8 mouse cellular contexts compared by ENCODE assay signal in genomic region chr10:59324311-59325165, GRCm38 (mm10). TPM values are rescaled to one million over a fixed set of nuclear protein-coding genes. Genes with fewer than 3 reads are reported as not detected.
DNase-seq lines count a peak whose midpoint lies in the region; ATAC-seq lines count a peak whose summit lies in the region.

No protein-coding gene starts in this region.

- peak overlapping the region; percentile 92 for H3K4me3 ChIP-seq in erythroblast, embryonic 14.5 days (replicated peaks)
- peak overlapping the region; percentile 70 for H3K4me3 ChIP-seq in midbrain, embryonic 15.5 days

- peak; percentile 49 for DNase-seq in adipocyte (ENCODE audit: low spot score)
- peak; percentile 22 for DNase-seq in gastrocnemius, postnatal 14 days
- peak; percentile 44 to 52 for DNase-seq in kidney, postnatal 36 days
- DNase-seq in urinary bladder, postnatal 4 days (ENCODE audit: low spot score in 2 of 2): no peak

- no peaks in the 10 kb centered on the region for H3K9me3 ChIP-seq in erythroblast, embryonic 14.5 days (ENCODE audit: control insufficient read depth, low read length)
- H3K9me3 ChIP-seq in midbrain, embryonic 15.5 days: no peaks in the 10 kb centered on the region

- H3K4me2 ChIP-seq in midbrain, embryonic 15.5 days: peak overlapping the region; percentile 74

- WGBS in midbrain, embryonic 15.5 days: 14% methylated on average over 15 of the region's 15 CpGs

- H3K4me1 ChIP-seq in erythroblast, embryonic 14.5 days (ENCODE audit: control insufficient read depth): peaks cover 36% of the 10 kb centered on the region
- H3K4me1 ChIP-seq in midbrain, embryonic 15.5 days: peaks cover 23% of the 10 kb centered on the region

- peak overlapping the region; percentile 82 for H3K9ac ChIP-seq in midbrain, embryonic 15.5 days

- intact Hi-C loops in gastrocnemius, postnatal 14 days (cut with DNase I; ENCODE audit: low total_unique reads): no loop called here

- H3K27me3 ChIP-seq in erythroblast, embryonic 14.5 days (ENCODE audit: control insufficient read depth): no peaks in the 10 kb centered on the region
- no peaks in the 10 kb centered on the region for H3K27me3 ChIP-seq in midbrain, embryonic 15.5 days (replicated peaks)

- ATAC-seq in erythroblast, adult 5-6 weeks (replicated peaks; ENCODE audit: low FRiP score, poor library complexity, severe bottlenecking): no peak
- ATAC-seq in midbrain, embryonic 15.5 days (replicated peaks): no peak
- no peak for ATAC-seq in monocyte, adult 5-6 weeks (replicated peaks; ENCODE audit: insufficient number of reproducible peaks, low FRiP score, low TSS enrichment, poor library complexity, severe bottlenecking)

- peaks cover 4% of the 10 kb centered on the region for H3K36me3 ChIP-seq in erythroblast, embryonic 14.5 days (ENCODE audit: control insufficient read depth)
- H3K36me3 ChIP-seq in midbrain, embryonic 15.5 days (replicated peaks): no peaks in the 10 kb centered on the region

- peak overlapping the region; percentile 91 for H3K27ac ChIP-seq in midbrain, embryonic 15.5 days

RNA-seq across cellular contexts. Expression of gene P4ha1, which starts 1.4 kb away (rescaled TPM):
- 0.13 and 0.25 TPM in 2 replicates for polyA plus RNA-seq in erythroblast, embryonic 14.5 days (2012)
- 3.5 and 6.9 TPM in 2 replicates for total RNA-seq in erythroblast, adult 5-6 weeks (2015; ENCODE audit: low replicate concordance)
- 7.7 and 12.3 TPM in 2 replicates for total RNA-seq in erythroblast, adult 5-6 weeks (2017; ENCODE audit: low replicate concordance)
- 10 to 100 TPM; 29.9 to 34.2 TPM for total RNA-seq in gastrocnemius, postnatal 14 days (2021)
- 26.0 and 29.1 TPM in 2 replicates for polyA plus RNA-seq in midbrain, embryonic 15.5 days (2015; fragmentation: Nextera tagmentation; extraction: Ambion mirVana)
- 55.0 to 101 TPM (median 84.1 TPM) in 3 replicates for total RNA-seq in monocyte, adult 5-6 weeks (2017)

Comparison
In these comparisons a context has a peak if more than half of its experiments do, and no peak if none do; other contexts are left out.
1. DNase-seq: peak in adipocyte (single experiment), gastrocnemius, postnatal 14 days (single experiment) and kidney, postnatal 36 days (2 of 2); none in urinary bladder, postnatal 4 days (0 of 2).